Mouse (Mus musculus) ES-Bruce4 (cell line): ENCODE data around the gene Nsun6. TPM values are rescaled to one million over a fixed set of nuclear protein-coding genes. Genes with fewer than 3 reads are reported as not detected.

Source experiments
- H3K27ac ChIP-seq: 2 replicates; pipeline ENCODE4 v1.5.1; 2012; ENCODE audit warnings: low read length, inconsistent platforms; ENCODE audit not compliant: insufficient read depth
- H3K27me3 ChIP-seq: 2 replicates; pipeline ENCODE4 v1.6.1; 2012; ENCODE audit warnings: mild to moderate bottlenecking, low read length, inconsistent platforms; ENCODE audit not compliant: control insufficient read depth, poor library complexity, insufficient read depth, severe bottlenecking
- H3K36me3 ChIP-seq: 2 replicates; pipeline ENCODE4 v1.6.1; 2012; ENCODE audit warnings: inconsistent platforms, mild to moderate bottlenecking, low read length, moderate library complexity; ENCODE audit not compliant: control insufficient read depth, poor library complexity, insufficient read depth, severe bottlenecking
- H3K4me1 ChIP-seq: one replicate; pipeline ENCODE4 v1.8.1; 2011; ENCODE audit warnings: low read length; ENCODE audit not compliant: control insufficient read depth, insufficient read depth
- H3K4me3 ChIP-seq: 2 replicates; pipeline ENCODE4 v1.5.1; 2011; ENCODE audit warnings: low read depth, mild to moderate bottlenecking, low read length
- H3K9ac ChIP-seq: 2 replicates; pipeline ENCODE4 v1.6.1; 2012; ENCODE audit warnings: low read depth, mild to moderate bottlenecking, inconsistent platforms; ENCODE audit not compliant: poor library complexity, severe bottlenecking
- H3K9me3 ChIP-seq: replicated peaks from 2 replicates; pipeline ENCODE4 v1.6.1; 2012; ENCODE audit warnings: mild to moderate bottlenecking, low read length, inconsistent platforms; ENCODE audit not compliant: control insufficient read depth, poor library complexity, insufficient read depth, severe bottlenecking
- CTCF ChIP-seq: IDR thresholded peaks from one replicate; pipeline ENCODE4 v1.8.1; 2011; ENCODE audit warnings: low read depth, low read length
- EP300 ChIP-seq: IDR thresholded peaks from 2 replicates; pipeline ENCODE4 v1.6.1; 2011; ENCODE audit warnings: low read depth, low read length; ENCODE audit not compliant: insufficient read depth
- POLR2A ChIP-seq: IDR thresholded peaks from one replicate; pipeline ENCODE4 v1.8.1; 2011; ENCODE audit warnings: low read length; ENCODE audit not compliant: insufficient read depth
- polyA plus RNA-seq: library from polyadenylated mRNA; stranded (reverse); fragments of >200 nt; gene quantifications from 2 replicates; pipeline ENCODE4 v1.2.4, GENCODE M21; 2011; ENCODE audit warnings: low read depth; ENCODE audit not compliant: missing spikeins, insufficient read depth, insufficient read length

Gene Nsun6
- polyA plus RNA-seq, 1 experiment: 20.5 TPM

DNA sequence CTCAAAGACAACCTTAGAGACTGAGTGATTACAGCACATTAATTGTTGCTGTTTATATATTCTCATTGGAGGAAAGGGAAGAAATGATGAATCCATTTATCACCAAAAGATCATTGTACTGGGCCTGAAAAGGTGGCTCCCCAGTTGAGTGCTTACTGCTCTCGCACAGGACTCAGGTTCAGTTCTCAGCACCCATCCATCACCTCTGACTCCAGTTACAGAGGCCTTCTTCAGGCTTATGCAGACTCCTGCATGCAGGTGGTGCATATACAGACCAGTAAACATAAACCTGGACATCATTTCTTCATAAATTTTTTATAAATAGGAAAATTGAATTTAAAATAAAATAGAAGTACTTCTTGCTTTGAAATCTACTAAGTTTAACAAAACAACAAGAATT is 46.8 kb downstream of the Nsun6 start:
- Histone ChIP-seq H3K9ac (no peak overlapping the region), H3K27ac (no peak overlapping the region), H3K36me3 (peaks cover 2% of the 10 kb centered on the region; the same call in 1 of the 2 replicates), H3K27me3 (no peaks in the 10 kb centered on the region), H3K4me1 (no peaks in the 10 kb centered on the region), H3K9me3 (no peaks in the 10 kb centered on the region), H3K4me3 (no peak overlapping the region)
- no peak for TF ChIP-seq CTCF
- TF ChIP-seq EP300: no peak
- TF ChIP-seq POLR2A: no peak

DNA sequence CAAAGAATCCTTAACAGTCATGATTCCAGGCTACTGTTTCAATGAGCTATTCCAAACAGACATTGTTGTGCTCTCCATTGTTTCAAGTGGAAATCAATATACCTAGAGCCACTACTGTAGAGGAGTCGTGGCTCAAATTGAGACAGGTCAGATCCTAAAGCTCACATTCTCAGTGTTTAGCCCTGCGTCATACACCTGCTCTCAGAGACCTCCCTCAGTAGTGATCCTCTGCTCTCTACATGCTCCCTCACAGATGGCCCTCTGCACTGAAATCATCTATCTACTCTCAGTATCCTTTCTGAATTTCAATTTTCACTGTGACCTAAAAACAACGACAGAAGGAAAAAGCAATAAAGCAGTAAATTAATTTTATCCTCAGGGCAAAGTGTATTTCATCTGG is 47.3 kb downstream of the Nsun6 start:
- Histone ChIP-seq H3K27me3 (no peaks in the 10 kb centered on the region), H3K9me3 (no peaks in the 10 kb centered on the region), H3K4me1 (no peaks in the 10 kb centered on the region), H3K4me3 (no peak overlapping the region), H3K27ac (no peak overlapping the region), H3K36me3 (peaks cover 2% of the 10 kb centered on the region; the same call in 1 of the 2 replicates), H3K9ac (no peak overlapping the region)
- no peak for TF ChIP-seq EP300
- TF ChIP-seq POLR2A: no peak
- no peak for TF ChIP-seq CTCF

DNA sequence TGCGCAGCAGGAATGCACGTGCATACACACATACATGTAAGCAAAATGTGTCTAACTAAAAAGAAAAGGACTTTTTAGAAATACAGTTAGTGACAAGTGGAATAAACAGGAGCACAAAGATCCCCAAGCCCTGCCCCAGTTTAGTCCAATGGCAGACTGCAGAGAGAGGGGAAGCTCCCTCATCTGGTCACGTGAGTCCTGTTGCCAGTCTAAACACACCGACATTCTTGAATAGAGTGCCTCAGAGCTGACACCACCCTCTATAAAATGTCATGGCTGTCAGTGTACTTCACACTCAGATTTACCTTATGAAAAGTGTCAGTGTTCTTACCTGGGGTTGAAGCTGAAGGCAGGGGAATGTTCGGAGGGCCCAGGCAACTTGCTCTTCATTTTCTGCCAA is 57.0 kb downstream of the Nsun6 start:
- no peak overlapping the region for H3K4me3 ChIP-seq
- no peaks in the 10 kb centered on the region; the same call in 1 of the 2 replicates for H3K36me3 ChIP-seq
- H3K9me3 ChIP-seq: no peaks in the 10 kb centered on the region
- H3K27me3 ChIP-seq: no peaks in the 10 kb centered on the region
- no peak overlapping the region for H3K9ac ChIP-seq
- H3K27ac ChIP-seq: no peak overlapping the region
- TF ChIP-seq CTCF (no peak), POLR2A (no peak), EP300 (no peak)
- no peaks in the 10 kb centered on the region for H3K4me1 ChIP-seq

DNA sequence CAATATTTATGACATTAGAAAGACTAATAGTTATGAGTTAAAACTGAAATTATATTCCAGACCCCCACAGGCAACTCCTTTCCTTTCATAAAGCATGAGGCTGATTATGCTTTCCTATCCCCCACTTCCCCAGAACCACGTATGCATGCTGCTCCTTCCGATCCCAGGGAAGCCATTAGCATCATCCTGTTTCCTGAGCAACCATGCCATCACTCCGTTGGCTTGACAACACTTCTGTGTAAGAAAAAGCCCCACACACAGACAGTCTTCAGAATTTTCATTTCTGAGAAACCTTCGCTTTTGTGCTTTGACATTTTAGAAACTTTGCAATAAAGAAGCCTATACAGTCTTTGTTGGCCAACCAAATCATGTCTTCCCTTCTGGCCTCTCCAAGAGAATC is 58.8 kb downstream of the Nsun6 start:
- no peak overlapping the region for H3K9ac ChIP-seq
- no peak for TF ChIP-seq POLR2A
- no peak for TF ChIP-seq CTCF
- TF ChIP-seq EP300: no peak
- H3K27me3 ChIP-seq: no peaks in the 10 kb centered on the region
- H3K36me3 ChIP-seq: no peaks in the 10 kb centered on the region; the same call in 1 of the 2 replicates
- H3K4me3 ChIP-seq: no peak overlapping the region
- H3K27ac ChIP-seq: no peak overlapping the region
- H3K4me1 ChIP-seq: no peaks in the 10 kb centered on the region
- H3K9me3 ChIP-seq: no peaks in the 10 kb centered on the region

DNA sequence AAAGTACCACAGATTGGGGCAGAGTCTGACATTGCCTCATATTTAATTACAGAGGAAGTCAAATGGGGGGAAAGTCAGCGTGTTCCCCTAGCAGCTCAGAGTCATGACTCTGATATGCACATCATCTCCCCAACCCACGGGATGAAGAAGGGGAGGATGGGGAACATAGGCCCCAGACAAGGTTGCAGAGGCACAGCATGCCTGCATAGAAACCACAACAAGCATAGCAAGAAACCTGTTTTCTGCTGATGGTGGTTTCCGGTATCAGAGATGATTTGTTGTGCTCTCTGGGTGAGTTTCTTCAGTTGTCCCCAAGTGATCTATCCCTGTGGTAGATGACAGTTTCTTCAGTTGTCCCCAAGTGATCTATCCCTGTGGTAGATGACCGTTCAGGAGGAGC is 62.3 kb downstream of the Nsun6 start:
- H3K4me1 ChIP-seq: no peaks in the 10 kb centered on the region
- TF ChIP-seq CTCF (no peak), EP300 (no peak), POLR2A (no peak)
- no peak overlapping the region for H3K27ac ChIP-seq
- no peak overlapping the region for H3K4me3 ChIP-seq
- no peaks in the 10 kb centered on the region; the same call in 1 of the 2 replicates for H3K36me3 ChIP-seq
- H3K9ac ChIP-seq: no peak overlapping the region
- no peaks in the 10 kb centered on the region for H3K27me3 ChIP-seq
- no peaks in the 10 kb centered on the region for H3K9me3 ChIP-seq

DNA sequence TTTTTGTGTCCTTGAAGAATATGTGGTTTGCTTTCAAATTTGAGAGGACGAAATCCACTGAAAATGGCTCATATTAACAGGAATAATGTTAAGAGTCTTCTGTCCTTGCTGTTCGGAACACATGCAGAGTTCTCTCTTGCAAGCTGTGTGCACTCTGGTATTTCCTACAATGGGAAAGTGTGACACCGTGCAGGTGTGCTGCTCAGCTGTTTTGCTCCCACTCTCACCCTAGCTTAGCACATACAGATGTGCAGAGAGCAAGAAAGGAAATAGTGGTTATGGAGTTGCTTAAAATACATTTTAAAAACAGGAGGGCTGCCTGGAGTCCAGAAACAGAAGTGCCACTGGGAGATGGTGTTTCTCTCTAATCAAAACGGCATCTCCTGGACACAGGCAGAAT is 65.5 kb downstream of the Nsun6 start:
- no peak overlapping the region for H3K27ac ChIP-seq
- no peaks in the 10 kb centered on the region for H3K4me1 ChIP-seq
- no peaks in the 10 kb centered on the region for H3K27me3 ChIP-seq
- no peak overlapping the region for H3K4me3 ChIP-seq
- no peak overlapping the region for H3K9ac ChIP-seq
- TF ChIP-seq POLR2A (no peak), CTCF (no peak), EP300 (no peak)
- no peaks in the 10 kb centered on the region for H3K36me3 ChIP-seq
- no peaks in the 10 kb centered on the region for H3K9me3 ChIP-seq
